Mouse (Mus musculus) CH12.LX (cell line): Measurements from ENCODE around the gene Gm5148. TPM values are rescaled to one million over a fixed set of nuclear protein-coding genes. Genes with fewer than 3 reads are reported as not detected.
A peak's percentile ranks its signal among the peaks of the same experiment; 100 is the strongest.

Experiments
- DNase-seq: peaks from one replicate; pipeline ENCODE4 v3.0.0-alpha.2; 2013; ENCODE audit errors: extremely low read depth
- H3K27ac ChIP-seq: 2 replicates; pipeline ENCODE4 v1.5.1; 2012; ENCODE audit warnings: low read depth, mild to moderate bottlenecking, control low read depth, moderate library complexity; ENCODE audit not compliant: insufficient read depth
- H3K27me3 ChIP-seq: replicated peaks from 2 replicates; pipeline ENCODE3; 2012; ENCODE audit warnings: inconsistent platforms
- H3K36me3 ChIP-seq, 2 experiments: replicated peaks in 1 of 2; 2 replicates each; pipeline versions ENCODE3 to v1.6.1; 2012; ENCODE audit warnings: inconsistent platforms in 1 of 2, low read length in 1 of 2, mild to moderate bottlenecking in 1 of 2, mixed read lengths in 1 of 2, moderate library complexity in 1 of 2; ENCODE audit not compliant: control insufficient read depth in 1 of 2, insufficient read depth in 1 of 2
- H3K4me1 ChIP-seq, 2 experiments: 2 replicates each; pipeline ENCODE4 v1.6.1; 2012; ENCODE audit warnings: inconsistent platforms in 1 of 2, moderate library complexity in 1 of 2; ENCODE audit not compliant: insufficient read depth in 2 of 2, control insufficient read depth in 1 of 2
- H3K4me2 ChIP-seq: 2 replicates; pipeline ENCODE4 v1.6.1; 2012; ENCODE audit warnings: low read depth, mild to moderate bottlenecking, control low read depth; ENCODE audit not compliant: poor library complexity, insufficient read depth, severe bottlenecking
- H3K4me3 ChIP-seq, 3 experiments: fragments of 150-350 bp in 1 of 3; sonication (generic) in 1 of 3; replicated peaks in 1 of 3; 2 replicates each; pipeline versions ENCODE3 to v1.5.1; 2011 to 2012; ENCODE audit warnings: low read depth in 2 of 3, low read length in 2 of 3, mild to moderate bottlenecking in 2 of 3, moderate library complexity in 2 of 3, control low read depth in 1 of 3, improper control_type of control experiment in 1 of 3, inconsistent platforms in 1 of 3, mixed read lengths in 1 of 3; ENCODE audit not compliant: poor library complexity in 1 of 3
- H3K79me2 ChIP-seq: replicated peaks from 2 replicates; pipeline ENCODE4 v1.6.1; 2012; ENCODE audit warnings: mild to moderate bottlenecking, moderate library complexity; ENCODE audit not compliant: control insufficient read depth, poor library complexity, insufficient read depth, severe bottlenecking; ENCODE audit errors: extremely low read depth
- H3K9ac ChIP-seq: 2 replicates; pipeline ENCODE4 v1.6.1; 2012; ENCODE audit warnings: low read depth, mild to moderate bottlenecking, control low read depth, moderate library complexity; ENCODE audit not compliant: insufficient read depth
- H3K9me3 ChIP-seq: replicated peaks from 2 replicates; pipeline ENCODE3; 2012; ENCODE audit warnings: low read length, inconsistent platforms, mixed read lengths
- BHLHE40 ChIP-seq: IDR thresholded peaks from 2 replicates; pipeline ENCODE4 v1.6.1; 2011; ENCODE audit warnings: mild to moderate bottlenecking, low read depth, low read length, improper control_type of control experiment
- CHD2 ChIP-seq: IDR thresholded peaks from 2 replicates; pipeline ENCODE4 v1.6.1; 2011; ENCODE audit warnings: low read length, improper control_type of control experiment
- CTCF ChIP-seq, 2 experiments: IDR thresholded peaks in 1 of 2; conservative IDR thresholded peaks in 1 of 2; 2 replicates each; pipeline ENCODE4 v1.5.1; 2011 to 2012; ENCODE audit warnings: low read depth in 2 of 2, low read length in 2 of 2, improper control_type of control experiment in 1 of 2, inconsistent platforms in 1 of 2, mild to moderate bottlenecking in 1 of 2, moderate library complexity in 1 of 2
- E2F4 ChIP-seq: IDR thresholded peaks from 2 replicates; pipeline ENCODE4 v1.6.1; 2011; ENCODE audit warnings: low read depth, low read length, improper control_type of control experiment; ENCODE audit not compliant: insufficient replicate concordance
- ELF1 ChIP-seq: IDR thresholded peaks from 2 replicates; pipeline ENCODE4 v1.6.1; 2014; ENCODE audit warnings: low read depth, mild to moderate bottlenecking, inconsistent platforms, low read length, improper control_type of control experiment
- ETS1 ChIP-seq: conservative IDR thresholded peaks from 2 replicates; pipeline ENCODE4 v1.6.1; 2012; ENCODE audit warnings: low read depth, mild to moderate bottlenecking, inconsistent platforms, low read length, improper control_type of control experiment, moderate library complexity
- IRF4 ChIP-seq: IDR thresholded peaks from 2 replicates; pipeline ENCODE4 v1.6.1; 2014; ENCODE audit warnings: low read depth, mild to moderate bottlenecking, inconsistent platforms, low read length, improper control_type of control experiment
- KAT2A ChIP-seq: IDR thresholded peaks from 2 replicates; pipeline ENCODE4 v1.6.1; 2012; ENCODE audit warnings: low read length, improper control_type of control experiment, inconsistent platforms; ENCODE audit not compliant: insufficient replicate concordance
- MAFK ChIP-seq: IDR thresholded peaks from 2 replicates; pipeline ENCODE4 v1.6.1; 2011; ENCODE audit warnings: low read length, improper control_type of control experiment; ENCODE audit not compliant: insufficient replicate concordance
- MEF2A ChIP-seq: IDR thresholded peaks from 2 replicates; pipeline ENCODE4 v1.6.1; 2014; ENCODE audit warnings: low read depth, mild to moderate bottlenecking, inconsistent platforms, low read length, improper control_type of control experiment, borderline replicate concordance
- MXI1 ChIP-seq: IDR thresholded peaks from 2 replicates; pipeline ENCODE4 v1.6.1; 2011; ENCODE audit warnings: mild to moderate bottlenecking, low read depth, low read length, improper control_type of control experiment
- MYC ChIP-seq: IDR thresholded peaks from 2 replicates; pipeline ENCODE4 v1.6.1; 2011; ENCODE audit warnings: low read depth, mild to moderate bottlenecking, improper control_type of control experiment, low read length
- NELFE ChIP-seq: IDR thresholded peaks from 2 replicates; pipeline ENCODE4 v1.6.1; 2011; ENCODE audit warnings: low read depth, low read length, improper control_type of control experiment
- NRF1 ChIP-seq: IDR thresholded peaks from 2 replicates; pipeline ENCODE4 v1.6.1; 2014; ENCODE audit warnings: low read depth, mild to moderate bottlenecking, inconsistent platforms, low read length, improper control_type of control experiment, moderate library complexity
- PAX5 ChIP-seq: IDR thresholded peaks from 2 replicates; pipeline ENCODE4 v1.6.1; 2012; ENCODE audit warnings: low read length, inconsistent platforms, mixed read lengths
- POLR2AphosphoS2 ChIP-seq: IDR thresholded peaks from 2 replicates; pipeline ENCODE4 v1.6.1; 2011; ENCODE audit warnings: low read depth, low read length, improper control_type of control experiment
- RAD21 ChIP-seq: IDR thresholded peaks from 2 replicates; pipeline ENCODE4 v1.6.1; 2011; ENCODE audit warnings: low read depth, mild to moderate bottlenecking, low read length, improper control_type of control experiment, moderate library complexity
- SIN3A ChIP-seq: IDR thresholded peaks from 2 replicates; pipeline ENCODE4 v1.6.1; 2012; ENCODE audit warnings: low read length, improper control_type of control experiment, inconsistent platforms
- SMC3 ChIP-seq: IDR thresholded peaks from 2 replicates; pipeline ENCODE4 v1.6.1; 2011; ENCODE audit warnings: low read depth, low read length, improper control_type of control experiment
- USF1 ChIP-seq: IDR thresholded peaks from 2 replicates; pipeline ENCODE4 v1.6.1; 2014; ENCODE audit warnings: low read depth, mild to moderate bottlenecking, inconsistent platforms, low read length, improper control_type of control experiment
- USF2 ChIP-seq: conservative IDR thresholded peaks from 2 replicates; pipeline ENCODE4 v1.6.1; 2011; ENCODE audit warnings: low read depth, low read length, improper control_type of control experiment
- ZKSCAN1 ChIP-seq: IDR thresholded peaks from 2 replicates; pipeline ENCODE4 v1.6.1; 2012; ENCODE audit warnings: low read depth, inconsistent platforms, low read length, improper control_type of control experiment, borderline replicate concordance
- ZMIZ1 ChIP-seq: IDR thresholded peaks from 2 replicates; pipeline ENCODE4 v1.6.1; 2012; ENCODE audit warnings: low read depth, mild to moderate bottlenecking, inconsistent platforms, low read length, improper control_type of control experiment
- ZNF384 ChIP-seq: IDR thresholded peaks from 2 replicates; pipeline ENCODE4 v1.6.1; 2012; ENCODE audit warnings: low read depth, low read length, improper control_type of control experiment, inconsistent platforms
- dilution Hi-C: fragments of 300-500 bp; cut with MboI; formaldehyde crosslinking; loops from 2 replicates; pipeline ENCODE4 v1.14.3; 2020; ENCODE audit warnings: low sequenced_read_pairs; ENCODE audit not compliant: extremely low pct_unique_long_range_greater_than_20kb, extremely low pct_ligation_motif_present
- in situ Hi-C: fragments of 300-500 bp; cut with MboI; formaldehyde crosslinking; loops from 3 replicates; pipeline ENCODE4 v1.14.3; 2019; ENCODE audit warnings: low sequenced_read_pairs, low pct_ligation_motif_present, low pct_unique_long_range_greater_than_20kb, mixed read lengths
- polyA plus RNA-seq: library from polyadenylated mRNA; unstranded; fragments of >175 nt; gene quantifications from 2 replicates; pipeline ENCODE4 v1.2.1, GENCODE M21; 2012; ENCODE audit warnings: low read depth; ENCODE audit not compliant: insufficient read length
- total RNA-seq, 2 experiments: library from RNA; depleted of rRNA; stranded (reverse); fragments of 300-350 nt in 1 of 2; fragments of >200 nt in 1 of 2; gene quantifications; 2 replicates each; pipeline ENCODE4 v1.2.3; 2012 to 2014

The Gm5148 gene
- total and polyA plus RNA-seq, 3 experiments = 146 TPM; not detected in 2

DNA sequence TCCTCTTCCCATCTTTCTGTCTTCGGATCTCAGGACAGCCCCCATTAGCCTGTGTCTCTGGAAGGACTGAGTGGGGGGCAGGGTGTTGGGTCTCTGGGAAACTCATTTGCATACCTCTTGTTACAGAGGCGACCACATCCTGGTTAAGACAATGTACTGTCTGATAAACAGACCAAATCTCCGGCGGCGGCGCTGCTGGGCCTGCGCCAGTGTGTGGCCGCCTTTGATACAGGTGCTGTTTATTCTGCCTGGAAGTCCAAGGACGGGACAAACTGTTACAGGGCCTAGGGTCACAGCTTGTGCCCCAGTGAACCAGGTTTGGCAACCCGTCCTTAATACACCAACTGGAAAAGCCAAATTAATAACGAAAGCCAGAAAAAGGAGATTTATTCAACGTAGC lies 33.8 kb upstream of the Gm5148 start:
- TF ChIP-seq CTCF (conservative IDR thresholded peaks at IDR 0.05 in 1 of 2, IDR thresholded peaks at IDR 0.05 in 1 of 2; ENCODE audit: low read depth in 2 of 2, low read length in 2 of 2) = no peak
- no peak for TF ChIP-seq POLR2AphosphoS2
- TF ChIP-seq MYC = no peak
- no peak for TF ChIP-seq ELF1
- TF ChIP-seq CHD2 = no peak
- no peak for TF ChIP-seq MEF2A
- 0 out of 2 replicates have a peak, but pooled peaks have one; percentile 12 for TF ChIP-seq NRF1
- TF ChIP-seq BHLHE40 = no peak
- Histone ChIP-seq H3K27me3 (no peaks in the 10 kb centered on the region), H3K79me2 (no peaks in the 10 kb centered on the region), H3K9ac (no peak overlapping the region), H3K36me3 (no peaks in the 10 kb centered on the region), H3K4me1 (peaks cover 0 to 7% of the 10 kb centered on the region in 2 experiments; a peak in 2 of 4 replicates), H3K9me3 (peaks cover 2% of the 10 kb centered on the region), H3K4me3 (no peak overlapping the region), H3K4me2 (no peak overlapping the region), H3K27ac (no peak overlapping the region)
- in situ Hi-C loops = no loop called here
- DNase-seq = no peak
- dilution Hi-C loops = no loop called here

DNA sequence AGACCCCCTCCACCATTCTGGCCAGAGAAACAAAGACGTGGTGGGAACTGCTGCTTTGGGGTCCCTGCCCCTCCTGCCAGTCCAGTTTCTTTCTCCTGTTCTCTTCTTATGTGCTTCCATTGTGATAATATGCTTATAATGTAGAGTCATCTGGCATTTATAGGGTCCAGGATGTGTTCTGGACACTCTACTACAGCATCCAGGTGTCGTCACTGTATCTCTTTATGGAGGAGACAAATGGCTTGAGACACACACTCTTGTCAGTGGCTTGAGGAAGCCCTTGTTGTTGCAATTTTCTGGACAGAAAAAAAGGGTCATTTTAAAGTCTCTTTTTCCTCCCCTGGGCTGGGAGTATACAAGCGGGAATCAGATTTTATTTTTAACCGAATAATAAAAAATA lies 33.3 kb upstream of the Gm5148 start:
- no peaks in the 10 kb centered on the region for H3K27me3 ChIP-seq
- peaks cover 2% of the 10 kb centered on the region for H3K9me3 ChIP-seq
- TF ChIP-seq NELFE (no peak), MEF2A (no peak), ZNF384 (no peak), SIN3A (no peak), MXI1 (no peak), USF1 (no peak), PAX5 (no peak), IRF4 (no peak), MYC (no peak)
- H3K27ac ChIP-seq = no peak overlapping the region
- no peaks in the 10 kb centered on the region for H3K79me2 ChIP-seq
- dilution Hi-C loops (no loop called here), in situ Hi-C loops (no loop called here)
- H3K9ac ChIP-seq = no peak overlapping the region
- H3K4me3 ChIP-seq = no peak overlapping the region
- H3K4me2 ChIP-seq = no peak overlapping the region
- H3K4me1 ChIP-seq = peaks cover 0 to 7% of the 10 kb centered on the region in 2 experiments; a peak in 2 of 4 replicates
- H3K36me3 ChIP-seq = no peaks in the 10 kb centered on the region
- DNase-seq = no peak

DNA sequence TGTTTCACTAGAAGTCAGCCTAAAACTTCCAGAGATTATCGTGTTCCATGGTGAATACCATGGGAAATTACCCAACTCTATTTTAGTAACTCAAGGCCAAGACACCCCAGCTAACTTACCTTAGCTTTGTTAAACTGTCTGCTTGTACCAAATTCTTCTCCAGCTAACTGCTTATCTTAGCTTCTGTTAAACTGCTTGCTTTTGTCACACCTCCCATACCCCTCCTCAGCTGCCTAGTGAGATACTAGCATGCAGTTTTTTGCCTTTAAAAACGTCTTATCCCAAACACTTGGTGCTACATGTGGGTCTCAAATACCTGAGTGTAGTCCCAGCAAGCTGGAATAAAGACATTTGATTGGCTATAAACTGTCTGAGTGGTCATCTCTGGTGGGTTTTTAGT lies 31.7 kb upstream of the Gm5148 start:
- Histone ChIP-seq H3K4me2 (no peak overlapping the region), H3K9me3 (peaks cover 2% of the 10 kb centered on the region), H3K27ac (no peak overlapping the region), H3K4me1 (peaks cover 0 to 7% of the 10 kb centered on the region in 2 experiments; a peak in 2 of 4 replicates), H3K4me3 (no peak overlapping the region), H3K9ac (no peak overlapping the region), H3K79me2 (no peaks in the 10 kb centered on the region), H3K36me3 (no peaks in the 10 kb centered on the region), H3K27me3 (no peaks in the 10 kb centered on the region)
- in situ Hi-C loops = no loop called here
- no peak for DNase-seq
- dilution Hi-C loops = no loop called here
- TF ChIP-seq MAFK (no peak), USF2 (no peak), ZMIZ1 (no peak), ZKSCAN1 (no peak), SMC3 (no peak), RAD21 (no peak), NELFE (no peak), ETS1 (no peak), MEF2A (no peak), KAT2A (no peak), NRF1 (no peak), E2F4 (no peak), USF1 (no peak), PAX5 (no peak)
